Mouse (Mus musculus) lung, postnatal 0 days (tissue): ENCODE measurements around the gene Ppp1r9b. TPM values are rescaled to one million over a fixed set of nuclear protein-coding genes. Genes with fewer than 3 reads are reported as not detected.

Source experiments
- ATAC-seq: fragments of 200-750 bp; cut with Nextera tagmentation; 2 replicates; pipeline ENCODE4 v1.8.0; 2017; ENCODE audit warnings: moderate library complexity
- DNase-seq: peaks from one replicate; pipeline ENCODE4 v3.0.0-alpha.2; 2016; ENCODE audit warnings: low spot score
- H3K27ac ChIP-seq: fragments of 300-500 bp; sonication (generic); 2 replicates; pipeline ENCODE4 v1.5.1; 2014; ENCODE audit warnings: antibody characterized with exemption, mild to moderate bottlenecking, low read length, mixed read lengths
- H3K27me3 ChIP-seq: fragments of 300-500 bp; sonication (generic); replicated peaks from 2 replicates; pipeline ENCODE4 v1.6.1; 2014; ENCODE audit warnings: low read length, mixed read lengths; ENCODE audit not compliant: insufficient read depth
- H3K36me3 ChIP-seq: fragments of 300-500 bp; sonication (generic); 2 replicates; pipeline ENCODE4 v1.6.1; 2014; ENCODE audit warnings: low read length, mixed read lengths; ENCODE audit not compliant: insufficient read depth
- H3K4me1 ChIP-seq: fragments of 300-500 bp; sonication (generic); 2 replicates; pipeline ENCODE4 v1.6.1; 2014; ENCODE audit warnings: antibody characterized with exemption, low read depth, low read length, mixed read lengths; ENCODE audit not compliant: insufficient read depth
- H3K4me2 ChIP-seq: fragments of 300-500 bp; sonication (generic); replicated peaks from 2 replicates; pipeline ENCODE4 v1.6.1; 2014; ENCODE audit warnings: low read depth, mild to moderate bottlenecking, low read length, moderate library complexity, mixed read lengths
- H3K4me3 ChIP-seq: fragments of 300-500 bp; sonication (generic); 2 replicates; pipeline ENCODE4 v1.5.1; 2014; ENCODE audit warnings: low read depth, low read length
- H3K9ac ChIP-seq: fragments of 300-500 bp; sonication (generic); replicated peaks from 2 replicates; pipeline ENCODE4 v1.6.1; 2014; ENCODE audit warnings: low read depth, mild to moderate bottlenecking
- H3K9me3 ChIP-seq: fragments of 300-500 bp; sonication (generic); 2 replicates; pipeline ENCODE4 v1.6.1; 2016; ENCODE audit warnings: low read length, mixed read lengths
- CTCF ChIP-seq: IDR thresholded peaks from 2 replicates; pipeline ENCODE4 v1.5.1; 2016; ENCODE audit warnings: antibody characterized with exemption, mild to moderate bottlenecking
- EP300 ChIP-seq: IDR thresholded peaks from 2 replicates; pipeline ENCODE4 v1.6.1; 2016; ENCODE audit warnings: antibody characterized with exemption, mild to moderate bottlenecking, control low read depth
- WGBS: fragments of 180-500 bp; shearing (Covaris S2); extraction: QIAGEN DNeasy Blood & Tissue Kit; methylation state at CpG from one replicate; pipeline ENCODE4 v1.1.7; 2014; 5-methylcytosine and 5-hydroxymethylcytosine counted together
- polyA plus RNA-seq: library from polyadenylated mRNA; unstranded; fragments of >200 nt; fragmentation: Nextera tagmentation; extraction: Ambion mirVana; gene quantifications from 2 replicates; pipeline ENCODE4 v1.2.1, GENCODE M21; 2015

Ppp1r9b gene
- polyA plus RNA-seq, 1 experiment from 2014 or later, result 9.8 TPM

GRCm38 (mm10) chr11:95053062-95053461, 62.2 kb downstream of the Ppp1r9b start:
- Histone ChIP-seq H3K4me3 (no peak overlapping the region), H3K27me3 (no peaks in the 10 kb centered on the region), H3K9me3 (no peaks in the 10 kb centered on the region), H3K4me1 (no peaks in the 10 kb centered on the region), H3K4me2 (no peak overlapping the region), H3K9ac (no peak overlapping the region), H3K36me3 (peaks cover 22% of the 10 kb centered on the region), H3K27ac (no peak overlapping the region)
- 74% methylated on average over 9 of the region's 9 CpGs for WGBS
- ATAC-seq (no peak), DNase-seq (no peak)
- TF ChIP-seq CTCF, result no peak
- TF ChIP-seq EP300, result no peak

Other genes with a start within 250 kb of the Ppp1r9b start
- 0.17 and 0.38 TPM in 2 replicates for gene Cdc34b, start 249.3 kb upstream of the Ppp1r9b start, polyA plus RNA-seq
- gene Tmem92, start 208.3 kb upstream of the Ppp1r9b start, polyA plus RNA-seq, result not detected in 2 replicates
- gene Col1a1, start 54.8 kb upstream of the Ppp1r9b start, polyA plus RNA-seq, result 464 and 478 TPM in 2 replicates
- gene Hils1, start 23.4 kb upstream of the Ppp1r9b start, polyA plus RNA-seq, result not detected in 2 replicates
- 0.33 and 0.55 TPM in 2 replicates for gene Sgca, start 14.7 kb upstream of the Ppp1r9b start, polyA plus RNA-seq
- gene Samd14, start 18.8 kb downstream of the Ppp1r9b start, polyA plus RNA-seq, result 5.4 and 5.8 TPM in 2 replicates
- gene Pdk2, start 50.3 kb downstream of the Ppp1r9b start, polyA plus RNA-seq, result 39.3 and 51.1 TPM in 2 replicates
- gene Itga3, start 85.8 kb downstream of the Ppp1r9b start, polyA plus RNA-seq, result 44.3 and 63.1 TPM in 2 replicates
- gene Dlx3, start 129.1 kb downstream of the Ppp1r9b start, polyA plus RNA-seq, result 0.05 TPM in 1 of 2 replicates, not detected in the other
- 0.55 and 0.79 TPM in 2 replicates for gene Dlx4, start 155.2 kb downstream of the Ppp1r9b start, polyA plus RNA-seq